Mouse (Mus musculus) cerebellum, adult 2 months (tissue): ENCODE measurements around the gene Ipcef1. TPM values are rescaled to one million over a fixed set of nuclear protein-coding genes. Genes with fewer than 3 reads are reported as not detected.

Source experiments
- DNase-seq, 2 experiments: peaks; one replicate each; pipeline ENCODE4 v3.0.0; 2021
- H3K27ac ChIP-seq: fragments of 200-500 bp; 2 replicates; pipeline ENCODE4 v1.5.1; 2012; ENCODE audit warnings: low read length, control low read depth, inconsistent platforms; ENCODE audit not compliant: insufficient read depth
- H3K27me3 ChIP-seq: fragments of 200-500 bp; 2 replicates; pipeline ENCODE4 v1.6.1; 2012; ENCODE audit warnings: inconsistent platforms, mild to moderate bottlenecking, low read length, moderate library complexity; ENCODE audit not compliant: control insufficient read depth, insufficient read depth
- H3K4me1 ChIP-seq: fragments of 200-500 bp; 2 replicates; pipeline ENCODE4 v1.6.1; 2011; ENCODE audit warnings: low read length; ENCODE audit not compliant: control insufficient read depth, insufficient read depth
- H3K4me3 ChIP-seq: fragments of 200-500 bp; replicated peaks from 2 replicates; pipeline ENCODE3; 2011; ENCODE audit warnings: mild to moderate bottlenecking, low read depth, low read length, control low read depth; ENCODE audit not compliant: insufficient read depth
- CTCF ChIP-seq: fragments of 200-500 bp; IDR thresholded peaks from 2 replicates; pipeline ENCODE4 v1.5.1; 2011; ENCODE audit warnings: low read depth, mild to moderate bottlenecking, control low read depth, low read length, moderate library complexity, borderline replicate concordance; ENCODE audit not compliant: insufficient read depth
- POLR2A ChIP-seq: fragments of 200-500 bp; IDR thresholded peaks from 2 replicates; pipeline ENCODE4 v1.6.1; 2011; ENCODE audit warnings: low read length, control low read depth, borderline replicate concordance; ENCODE audit not compliant: insufficient read depth
- WGBS: fragments of 180-500 bp; shearing (Covaris S2); methylation state at CpG from one replicate; pipeline ENCODE4 v1.1.7; 2018; 5-methylcytosine and 5-hydroxymethylcytosine counted together
- polyA plus RNA-seq: library from polyadenylated mRNA; depleted of rRNA; stranded (reverse); fragments of >200 nt; gene quantifications from 2 replicates; pipeline ENCODE4 v1.2.3, GENCODE M21; 2012

Ipcef1 gene
- polyA plus RNA-seq, 1 experiment: 22.5 TPM

DNA sequence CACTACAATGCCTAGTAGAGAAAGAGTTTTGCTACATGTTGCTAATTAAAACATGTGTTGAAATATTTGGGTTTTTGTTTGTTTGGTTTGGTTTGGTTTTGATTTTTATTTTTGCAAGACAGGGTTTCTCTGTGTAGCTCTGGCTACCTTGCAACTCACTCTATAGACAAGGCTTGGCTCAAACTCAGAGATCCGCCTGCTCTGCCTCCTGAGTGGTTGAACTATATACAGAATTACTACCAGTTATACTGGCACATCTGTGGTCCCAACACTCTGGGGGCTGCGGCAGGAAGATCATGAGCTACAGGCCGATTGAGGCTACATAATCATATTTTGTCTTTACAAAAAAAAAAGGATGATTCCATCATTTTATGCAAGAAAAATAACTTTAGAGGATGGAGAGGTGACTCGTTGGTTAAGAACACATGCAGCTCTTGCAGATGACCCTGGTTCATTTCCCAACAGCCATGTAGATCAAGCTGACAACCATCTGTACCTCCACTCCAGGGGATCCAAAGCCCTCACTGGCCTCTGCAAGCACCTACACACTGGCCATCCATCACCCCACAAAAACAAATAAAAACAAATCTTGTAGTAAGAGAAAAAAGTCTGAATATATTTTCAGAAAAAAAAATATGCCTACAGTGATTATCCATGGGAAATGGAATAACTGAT, 53.6 kb downstream of the Ipcef1 start:
- 22% methylated on average over 4 of the region's 4 CpGs for WGBS

DNA sequence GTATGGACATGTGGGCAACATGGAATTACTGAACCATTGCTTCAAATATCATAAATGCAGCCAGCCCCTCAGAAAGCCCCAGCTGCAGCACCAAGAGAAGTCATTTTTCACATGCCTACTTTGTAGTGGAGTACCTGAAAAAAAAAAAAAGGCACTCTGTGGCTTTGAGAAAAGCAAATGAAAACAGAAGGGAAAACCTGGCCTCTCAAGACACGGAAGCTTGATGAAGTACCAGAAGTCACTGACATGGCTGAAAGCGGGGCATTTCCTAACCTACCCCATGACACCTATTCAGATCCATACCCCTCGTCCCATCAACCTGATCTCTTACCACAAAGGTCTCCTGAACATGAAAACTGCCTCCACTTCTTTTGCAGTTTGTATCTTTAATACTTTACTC, 55.4 kb downstream of the Ipcef1 start:
- H3K4me3 ChIP-seq: no peak overlapping the region
- TF ChIP-seq POLR2A (no peak), CTCF (no peak)
- peaks cover 4% of the 10 kb centered on the region; the same call in 1 of the 2 replicates for H3K4me1 ChIP-seq
- H3K27me3 ChIP-seq: no peaks in the 10 kb centered on the region
- WGBS: 94% methylated on average over 3 of the region's 3 CpGs
- H3K27ac ChIP-seq: no peak overlapping the region
- DNase-seq: no peak

More for the DNA sequence above, 53.6 kb downstream of the Ipcef1 start:
- H3K27me3 ChIP-seq: no peaks in the 10 kb centered on the region
- TF ChIP-seq POLR2A (no peak), CTCF (no peak)
- H3K4me1 ChIP-seq: peaks cover 4% of the 10 kb centered on the region; the same call in 1 of the 2 replicates
- H3K4me3 ChIP-seq: no peak overlapping the region
- H3K27ac ChIP-seq: no peak overlapping the region
- DNase-seq: peak; percentile 55 to 75

DNA sequence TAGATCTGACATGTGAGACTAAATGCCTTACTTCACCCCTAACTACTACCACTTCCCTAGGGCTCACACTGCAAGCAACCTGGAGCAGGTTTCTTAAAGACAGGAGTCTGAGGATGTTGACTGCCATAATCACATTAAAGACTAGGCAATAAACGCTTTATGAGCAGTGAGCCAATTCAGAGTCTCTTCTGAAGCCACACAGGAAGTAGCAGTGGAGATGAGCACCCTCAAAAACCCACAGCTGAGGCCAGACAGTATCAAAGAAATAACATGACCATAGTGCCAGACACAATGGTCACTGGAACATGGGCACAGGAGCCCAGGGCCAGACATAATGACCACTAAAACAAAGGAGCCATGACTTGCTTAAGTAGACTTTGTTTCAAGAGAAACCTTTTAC, 63.7 kb downstream of the Ipcef1 start:
- Histone ChIP-seq H3K27ac (no peak overlapping the region), H3K4me1 (no peaks in the 10 kb centered on the region), H3K27me3 (no peaks in the 10 kb centered on the region), H3K4me3 (no peak overlapping the region)
- DNase-seq: no peak
- 80% methylated on average over 1 of the region's 1 CpGs for WGBS
- TF ChIP-seq POLR2A (no peak), CTCF (no peak)

GRCm38 (mm10) chr10:6987399-6988098, 64.7 kb downstream of the Ipcef1 start:
- TF ChIP-seq CTCF (no peak), POLR2A (no peak)
- no peak for DNase-seq
- WGBS: 78% methylated on average over 4 of the region's 4 CpGs

GRCm38 (mm10) chr10:6986246-6986645, 66.0 kb downstream of the Ipcef1 start:
- 85% methylated on average over 4 of the region's 4 CpGs for WGBS
- no peaks in the 10 kb centered on the region for H3K27me3 ChIP-seq
- H3K4me3 ChIP-seq: no peak overlapping the region
- TF ChIP-seq POLR2A (no peak), CTCF (no peak)
- DNase-seq: no peak
- no peak overlapping the region for H3K27ac ChIP-seq
- no peaks in the 10 kb centered on the region for H3K4me1 ChIP-seq

More at GRCm38 (mm10) chr10:6987399-6988098, 64.7 kb downstream of the Ipcef1 start:
- Histone ChIP-seq H3K27me3 (no peaks in the 10 kb centered on the region), H3K4me3 (no peak overlapping the region), H3K4me1 (no peaks in the 10 kb centered on the region), H3K27ac (no peak overlapping the region)

- Histone ChIP-seq H3K27ac (no peak overlapping the region), H3K27me3 (no peaks in the 10 kb centered on the region), H3K4me3 (no peak overlapping the region), H3K4me1 (no peaks in the 10 kb centered on the region)
- WGBS: 99% methylated on average over 2 of the region's 2 CpGs
- no peak for DNase-seq
- TF ChIP-seq POLR2A (no peak), CTCF (no peak)
Observed at GRCm38 (mm10) chr10:6983431-6983830, 68.8 kb downstream of the Ipcef1 start.

- H3K27me3 ChIP-seq: no peaks in the 10 kb centered on the region
- H3K4me1 ChIP-seq: no peaks in the 10 kb centered on the region; the same call in 1 of the 2 replicates
- H3K27ac ChIP-seq: no peak overlapping the region
- no peak for DNase-seq
- no peak for TF ChIP-seq CTCF
- TF ChIP-seq POLR2A: no peak
- H3K4me3 ChIP-seq: no peak overlapping the region
- WGBS: 86% methylated on average over 2 of the region's 2 CpGs
Observed at GRCm38 (mm10) chr10:6982751-6983151, 69.5 kb downstream of the Ipcef1 start.

DNA sequence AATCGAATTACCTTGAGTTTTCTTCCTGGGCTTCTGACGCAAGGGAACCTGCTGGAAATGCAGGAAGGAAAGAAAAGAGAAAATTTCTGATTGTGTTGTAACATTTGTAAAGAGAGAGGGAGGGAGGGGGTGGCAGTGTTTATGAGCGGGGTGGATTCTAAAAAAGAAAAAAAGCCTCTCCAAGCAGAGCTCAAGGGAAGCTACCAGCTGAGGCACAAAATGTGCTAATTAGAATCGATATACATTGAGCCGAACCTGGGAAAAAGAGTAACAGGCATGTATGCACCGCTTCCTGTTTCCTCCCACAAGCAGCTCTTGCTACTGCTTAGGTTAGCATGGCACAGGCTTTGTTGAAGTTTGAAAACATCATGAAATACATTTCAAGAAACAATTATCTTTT, 72.0 kb downstream of the Ipcef1 start:
- no peaks in the 10 kb centered on the region; the same call in 1 of the 2 replicates for H3K4me1 ChIP-seq
- H3K4me3 ChIP-seq: peak overlapping the region; percentile 95
- DNase-seq: peak; percentile 36 to 46
- under 1% methylated on average over 6 of the region's 6 CpGs for WGBS
- peak overlapping the region; percentile 94 for H3K27ac ChIP-seq
- no peaks in the 10 kb centered on the region for H3K27me3 ChIP-seq
- TF ChIP-seq CTCF (no peak), POLR2A (peak; percentile 24; the same call in 1 of the 2 replicates)
